Mouse (Mus musculus): ENCODE results near the gene Gm28363.
"Not testable (repeated sequence)": the region's sequence is repeated elsewhere in the genome, so short reads cannot be mapped to it uniquely, and the experiment has no call there.

Gm28363 gene

GRCm38 (mm10) chr1:117696831-117697230 is at the start of gene Gm28363:
Gene Gm28363, plus strand, starts transcription at chr1:117697131.
- not testable (repeated sequence) for DNase-seq (ENCODE audit: inconsistent ontology term)

GRCm38 (mm10) chr1:117650236-117650635 is 46.7 kb upstream of the Gm28363 start:
- DNase-seq (ENCODE audit: inconsistent ontology term) = not testable (repeated sequence)
